In the genomic region with DNA sequence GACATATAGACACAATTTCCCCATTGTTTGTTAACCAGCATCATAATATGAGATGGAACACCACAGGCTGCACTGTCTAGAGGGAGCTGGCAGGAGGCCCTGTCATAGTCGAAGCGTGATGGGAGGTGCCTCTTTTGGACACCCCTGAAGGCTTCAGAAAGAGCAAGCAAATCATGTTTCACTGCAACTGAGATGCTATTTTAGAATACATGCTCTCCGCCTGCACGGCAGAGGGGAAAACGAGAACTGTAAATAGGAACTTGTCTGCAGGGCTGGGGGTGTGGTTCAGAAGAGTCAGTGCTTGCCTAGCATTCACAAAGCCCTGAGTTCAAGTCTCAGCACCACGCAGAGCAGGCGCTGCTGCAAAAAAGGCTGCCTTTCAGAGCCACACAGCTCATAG, we compare ENCODE assay signal across 15 mouse cellular contexts.
DNase-seq lines count a peak whose midpoint lies in the region; ATAC-seq lines count a peak whose summit lies in the region.
"Had no signal": no experiment of that assay in that cellular context is flagged by ENCODE, and none has a peak within 500 bp of the region (broad histone marks: within the 10 kb centered on the region; RNA-seq: fewer than 3 reads in every experiment).

No protein-coding gene starts in this region.

- no peak overlapping the region for H3K9ac ChIP-seq in heart, embryonic 12.5 days
- H3K9ac ChIP-seq: limb, embryonic 13.5 days; liver, postnatal 0 days; midbrain, embryonic 13.5 days had no signal

- no peaks in the 10 kb centered on the region for H3K36me3 ChIP-seq in heart, embryonic 12.5 days
- H3K36me3 ChIP-seq: limb, embryonic 13.5 days; midbrain, embryonic 13.5 days had no signal

- no peak overlapping the region for H3K4me2 ChIP-seq in heart, embryonic 12.5 days
- H3K4me2 ChIP-seq: limb, embryonic 13.5 days; midbrain, embryonic 13.5 days had no signal

- peaks cover 6% of the 10 kb centered on the region for H3K4me1 ChIP-seq in heart, embryonic 12.5 days (replicated peaks)

- no peaks in the 10 kb centered on the region for H3K9me3 ChIP-seq in heart, embryonic 12.5 days (replicated peaks)
- H3K9me3 ChIP-seq: limb, embryonic 13.5 days; midbrain, embryonic 13.5 days had no signal

- no peak overlapping the region for H3K27ac ChIP-seq in heart, embryonic 12.5 days (ENCODE audit: poor library complexity, severe bottlenecking)
- H3K27ac ChIP-seq: hindbrain, postnatal 0 days; limb, embryonic 13.5 days; midbrain, embryonic 13.5 days had no signal

- WGBS in heart, embryonic 12.5 days, result 68% methylated on average over 7 of the region's 7 CpGs

- peak; percentile 13 for DNase-seq in heart, adult 8-10 months (ENCODE audit: low spot score)
- peak; percentile 5 for DNase-seq in lung, postnatal 36 days
- DNase-seq in lung, postnatal 10 days, result no peak
- DNase-seq in brain, adult 2 months (ENCODE audit: low read depth, low spot score), result peak; percentile 52
- peak; percentile 25 for DNase-seq in skeletal muscle tissue, adult 2 months (ENCODE audit: low read depth, low spot score)
- DNase-seq in thymus, postnatal 0 days (ENCODE audit: low spot score), result no peak
- DNase-seq: cerebellum, adult 9-10 months; kidney, adult 8-10 months; liver, postnatal 0 days had no signal

- ATAC-seq in heart, embryonic 12.5 days (ENCODE audit: insufficient number of reproducible peaks, low FRiP score), result no peak
- ATAC-seq: forebrain, embryonic 14.5 days; hindbrain, postnatal 0 days; liver, postnatal 0 days; midbrain, embryonic 13.5 days had no signal

- H3K27me3 ChIP-seq in heart, embryonic 12.5 days (replicated peaks), result no peaks in the 10 kb centered on the region
- H3K27me3 ChIP-seq: limb, embryonic 13.5 days; midbrain, embryonic 13.5 days had no signal

- no peak overlapping the region for H3K4me3 ChIP-seq in heart, embryonic 12.5 days
- H3K4me3 ChIP-seq: limb, embryonic 13.5 days; midbrain, embryonic 13.5 days; myocyte had no signal

Comparison
In these comparisons a context has a peak if more than half of its experiments do, and no peak if none do; other contexts are left out.
1. DNase-seq: peak in heart, adult 8-10 months (single experiment), lung, postnatal 36 days (single experiment), brain, adult 2 months (single experiment) and skeletal muscle tissue, adult 2 months (single experiment); none in lung, postnatal 10 days (single experiment) and thymus, postnatal 0 days (single experiment).